Mouse (Mus musculus) limb, embryonic 15.5 days (tissue): ENCODE results near the gene Fbxw8. TPM values are rescaled to one million over a fixed set of nuclear protein-coding genes. Genes with fewer than 3 reads are reported as not detected.
A peak's percentile ranks its signal among the peaks of the same experiment; 100 is the strongest.

Experiments
- ATAC-seq: fragments of 200-750 bp; cut with Nextera tagmentation; 2 replicates; pipeline ENCODE4 v1.8.0; 2017; ENCODE audit warnings: low read depth, moderate TSS enrichment; ENCODE audit not compliant: insufficient number of reproducible peaks, low FRiP score, low TSS enrichment
- H3K27ac ChIP-seq: fragments of 300-500 bp; sonication (generic); 2 replicates; pipeline ENCODE4 v1.5.1; 2015; ENCODE audit warnings: moderate library complexity, mild to moderate bottlenecking, inconsistent platforms
- H3K27me3 ChIP-seq: fragments of 300-500 bp; sonication (generic); 2 replicates; pipeline ENCODE4 v1.6.1; 2015; ENCODE audit warnings: inconsistent platforms
- H3K36me3 ChIP-seq: fragments of 300-500 bp; sonication (generic); 2 replicates; pipeline ENCODE4 v1.6.1; 2015; ENCODE audit warnings: inconsistent platforms
- H3K4me1 ChIP-seq: fragments of 300-500 bp; sonication (generic); 2 replicates; pipeline ENCODE4 v1.6.1; 2015; ENCODE audit warnings: inconsistent platforms
- H3K4me2 ChIP-seq: fragments of 300-500 bp; sonication (generic); 2 replicates; pipeline ENCODE4 v1.6.1; 2015; ENCODE audit warnings: mild to moderate bottlenecking, inconsistent platforms
- H3K4me3 ChIP-seq: fragments of 300-500 bp; sonication (generic); 2 replicates; pipeline ENCODE4 v1.5.1; 2015; ENCODE audit warnings: mild to moderate bottlenecking, inconsistent platforms
- H3K9ac ChIP-seq: fragments of 300-500 bp; sonication (generic); 2 replicates; pipeline ENCODE4 v1.6.1; 2015; ENCODE audit warnings: inconsistent platforms
- H3K9me3 ChIP-seq: fragments of 300-500 bp; sonication (generic); 2 replicates; pipeline ENCODE4 v1.6.1; 2016; ENCODE audit warnings: inconsistent platforms
- WGBS: fragments of 180-500 bp; shearing (Covaris S2); methylation state at CpG from one replicate; pipeline ENCODE4 v1.1.7; 2015; 5-methylcytosine and 5-hydroxymethylcytosine counted together
- polyA plus RNA-seq: library from polyadenylated mRNA; unstranded; fragments of >200 nt; fragmentation: Nextera tagmentation; extraction: Ambion mirVana; gene quantifications from 2 replicates; pipeline ENCODE4 v1.2.1, GENCODE M21; 2015

Gene Fbxw8
- polyA plus RNA-seq, 1 experiment from 2014 or later: 26.3 TPM

GRCm38 (mm10) chr5:118123096-118123495 lies 32.2 kb downstream of the Fbxw8 start:
- no peak overlapping the region for H3K4me2 ChIP-seq
- no peaks in the 10 kb centered on the region for H3K27me3 ChIP-seq
- H3K9me3 ChIP-seq: no peaks in the 10 kb centered on the region
- no peak overlapping the region for H3K9ac ChIP-seq
- H3K4me3 ChIP-seq: no peak overlapping the region
- peaks cover 12% of the 10 kb centered on the region for H3K4me1 ChIP-seq
- H3K36me3 ChIP-seq: peaks cover 49% of the 10 kb centered on the region
- no peak overlapping the region for H3K27ac ChIP-seq
- 0 out of 2 replicates have a peak, but pooled peaks have one; percentile 37 for ATAC-seq
- WGBS: 59% methylated on average over 10 of the region's 10 CpGs

- 85% methylated on average over 4 of the region's 4 CpGs for WGBS
- Histone ChIP-seq H3K27me3 (no peaks in the 10 kb centered on the region), H3K36me3 (peaks cover 47% of the 10 kb centered on the region), H3K4me2 (no peak overlapping the region), H3K9me3 (no peaks in the 10 kb centered on the region), H3K9ac (no peak overlapping the region), H3K27ac (no peak overlapping the region), H3K4me1 (peaks cover 12% of the 10 kb centered on the region), H3K4me3 (no peak overlapping the region)
- no peak for ATAC-seq
These were observed 33.3 kb downstream of the Fbxw8 start for GRCm38 (mm10) chr5:118121928-118122327.

GRCm38 (mm10) chr5:118120670-118121069 lies 34.6 kb downstream of the Fbxw8 start:
- no peak for ATAC-seq
- Histone ChIP-seq H3K9ac (no peak overlapping the region), H3K27ac (peak overlapping the region; percentile 8; the same call in 1 of the 2 replicates), H3K4me3 (no peak overlapping the region), H3K36me3 (peaks cover 49% of the 10 kb centered on the region), H3K4me1 (peaks cover 16% of the 10 kb centered on the region), H3K4me2 (no peak overlapping the region), H3K27me3 (no peaks in the 10 kb centered on the region), H3K9me3 (no peaks in the 10 kb centered on the region)
- 53% methylated on average over 2 of the region's 2 CpGs for WGBS

- Histone ChIP-seq H3K36me3 (peaks cover 39% of the 10 kb centered on the region), H3K4me1 (peaks cover 17% of the 10 kb centered on the region), H3K9me3 (no peaks in the 10 kb centered on the region), H3K4me3 (no peak overlapping the region), H3K9ac (no peak overlapping the region), H3K4me2 (no peak overlapping the region), H3K27ac (no peak overlapping the region), H3K27me3 (no peaks in the 10 kb centered on the region)
- 76% methylated on average over 5 of the region's 5 CpGs for WGBS
- no peak for ATAC-seq
These were observed 36.3 kb downstream of the Fbxw8 start for GRCm38 (mm10) chr5:118118922-118119321.

GRCm38 (mm10) chr5:118118351-118118750 lies 36.9 kb downstream of the Fbxw8 start:
- H3K4me2 ChIP-seq: no peak overlapping the region
- H3K4me1 ChIP-seq: peaks cover 17% of the 10 kb centered on the region
- peaks cover 41% of the 10 kb centered on the region for H3K36me3 ChIP-seq
- H3K4me3 ChIP-seq: no peak overlapping the region
- ATAC-seq: no peak
- no peak overlapping the region for H3K9ac ChIP-seq
- 70% methylated on average over 3 of the region's 3 CpGs for WGBS
- no peaks in the 10 kb centered on the region for H3K9me3 ChIP-seq
- no peak overlapping the region; the same call in 1 of the 2 replicates for H3K27ac ChIP-seq
- H3K27me3 ChIP-seq: no peaks in the 10 kb centered on the region

- ATAC-seq: no peak
- peaks cover 61% of the 10 kb centered on the region for H3K36me3 ChIP-seq
- WGBS: 76% methylated on average over 13 of the region's 13 CpGs
These were observed 41.6 kb downstream of the Fbxw8 start for GRCm38 (mm10) chr5:118113617-118114016.

GRCm38 (mm10) chr5:118113043-118113442 lies 42.2 kb downstream of the Fbxw8 start:
- no peak overlapping the region for H3K27ac ChIP-seq
- WGBS: 89% methylated on average over 7 of the region's 7 CpGs
- no peak overlapping the region for H3K4me3 ChIP-seq
- peaks cover 18% of the 10 kb centered on the region for H3K4me1 ChIP-seq
- H3K9me3 ChIP-seq: no peaks in the 10 kb centered on the region
- H3K27me3 ChIP-seq: no peaks in the 10 kb centered on the region
- H3K36me3 ChIP-seq: peaks cover 59% of the 10 kb centered on the region
- no peak for ATAC-seq
- no peak overlapping the region for H3K4me2 ChIP-seq
- no peak overlapping the region for H3K9ac ChIP-seq

More at GRCm38 (mm10) chr5:118113617-118114016, 41.6 kb downstream of the Fbxw8 start:
- H3K9me3 ChIP-seq: no peaks in the 10 kb centered on the region
- H3K4me3 ChIP-seq: no peak overlapping the region
- H3K9ac ChIP-seq: no peak overlapping the region
- peaks cover 12% of the 10 kb centered on the region for H3K4me1 ChIP-seq
- H3K4me2 ChIP-seq: no peak overlapping the region
- H3K27me3 ChIP-seq: no peaks in the 10 kb centered on the region
- H3K27ac ChIP-seq: no peak overlapping the region

- no peaks in the 10 kb centered on the region for H3K9me3 ChIP-seq
- H3K27me3 ChIP-seq: no peaks in the 10 kb centered on the region
- no peak overlapping the region for H3K4me2 ChIP-seq
- ATAC-seq: no peak
- peaks cover 63% of the 10 kb centered on the region for H3K36me3 ChIP-seq
- no peak overlapping the region for H3K9ac ChIP-seq
- WGBS: 74% methylated on average over 7 of the region's 7 CpGs
- no peak overlapping the region for H3K4me3 ChIP-seq
- H3K27ac ChIP-seq: peak overlapping the region; percentile 57
- peaks cover 13% of the 10 kb centered on the region; the same call in 1 of the 2 replicates for H3K4me1 ChIP-seq
These were observed 46.3 kb downstream of the Fbxw8 start for GRCm38 (mm10) chr5:118108794-118109440.

GRCm38 (mm10) chr5:118108124-118108793 lies 47.0 kb downstream of the Fbxw8 start:
- peak overlapping the region; percentile 27; the same call in 1 of the 2 replicates for H3K27ac ChIP-seq
- peaks cover 13% of the 10 kb centered on the region; the same call in 1 of the 2 replicates for H3K4me1 ChIP-seq
- H3K9me3 ChIP-seq: no peaks in the 10 kb centered on the region
- H3K27me3 ChIP-seq: no peaks in the 10 kb centered on the region
- no peak; the same call in 1 of the 2 replicates for ATAC-seq
- peaks cover 60% of the 10 kb centered on the region for H3K36me3 ChIP-seq
- WGBS: 71% methylated on average over 17 of the region's 17 CpGs
- H3K9ac ChIP-seq: no peak overlapping the region
- H3K4me2 ChIP-seq: no peak overlapping the region
- no peak overlapping the region for H3K4me3 ChIP-seq

- ATAC-seq: no peak
- H3K27ac ChIP-seq: no peak overlapping the region
- no peak overlapping the region for H3K9ac ChIP-seq
- H3K36me3 ChIP-seq: peaks cover 47% of the 10 kb centered on the region
- H3K4me3 ChIP-seq: no peak overlapping the region
- no peaks in the 10 kb centered on the region for H3K9me3 ChIP-seq
- no peak overlapping the region for H3K4me2 ChIP-seq
- WGBS: 92% methylated on average over 10 of the region's 10 CpGs
- H3K4me1 ChIP-seq: peaks cover 13% of the 10 kb centered on the region; the same call in 1 of the 2 replicates
- no peaks in the 10 kb centered on the region for H3K27me3 ChIP-seq
These were observed 48.6 kb downstream of the Fbxw8 start for GRCm38 (mm10) chr5:118106667-118107066.

GRCm38 (mm10) chr5:118105536-118105935 lies 49.7 kb downstream of the Fbxw8 start:
- no peak overlapping the region for H3K4me3 ChIP-seq
- H3K36me3 ChIP-seq: peaks cover 42% of the 10 kb centered on the region
- 92% methylated on average over 8 of the region's 8 CpGs for WGBS
- peaks cover 13% of the 10 kb centered on the region; the same call in 1 of the 2 replicates for H3K4me1 ChIP-seq
- no peaks in the 10 kb centered on the region for H3K9me3 ChIP-seq
- H3K4me2 ChIP-seq: no peak overlapping the region
- H3K27ac ChIP-seq: no peak overlapping the region
- no peak overlapping the region for H3K9ac ChIP-seq
- ATAC-seq: no peak
- no peaks in the 10 kb centered on the region for H3K27me3 ChIP-seq

- 49% methylated on average over 8 of the region's 8 CpGs for WGBS
- Histone ChIP-seq H3K27ac (no peak overlapping the region), H3K4me3 (no peak overlapping the region), H3K9ac (no peak overlapping the region), H3K4me1 (peaks cover 4% of the 10 kb centered on the region; the same call in 1 of the 2 replicates), H3K9me3 (no peaks in the 10 kb centered on the region), H3K36me3 (peaks cover 38% of the 10 kb centered on the region), H3K27me3 (no peaks in the 10 kb centered on the region), H3K4me2 (no peak overlapping the region)
- ATAC-seq: no peak
These were observed 55.3 kb downstream of the Fbxw8 start for GRCm38 (mm10) chr5:118099870-118100478.
